Mouse (Mus musculus) heart, embryonic 11.5 days (tissue): ENCODE results near the gene Slc15a1. TPM values are rescaled to one million over a fixed set of nuclear protein-coding genes. Genes with fewer than 3 reads are reported as not detected.
A peak's percentile ranks its signal among the peaks of the same experiment; 100 is the strongest.

Experiments
- ATAC-seq: fragments of 200-750 bp; cut with Nextera tagmentation; replicated peaks from 2 replicates; pipeline ENCODE4 v1.8.0; 2017; ENCODE audit warnings: moderate library complexity; ENCODE audit not compliant: insufficient number of reproducible peaks, low FRiP score, low TSS enrichment
- H3K27ac ChIP-seq: fragments of 300-500 bp; sonication (generic); 2 replicates; pipeline ENCODE4 v1.5.1; 2014; ENCODE audit warnings: mild to moderate bottlenecking, low read depth, low read length
- H3K27me3 ChIP-seq: fragments of 300-500 bp; sonication (generic); 2 replicates; pipeline ENCODE4 v1.6.1; 2014; ENCODE audit warnings: mild to moderate bottlenecking, low read length, mixed read lengths; ENCODE audit not compliant: control insufficient read depth, insufficient read depth
- H3K36me3 ChIP-seq: fragments of 300-500 bp; sonication (generic); 2 replicates; pipeline ENCODE4 v1.6.1; 2014; ENCODE audit warnings: mild to moderate bottlenecking, low read length, moderate library complexity, mixed read lengths; ENCODE audit not compliant: control insufficient read depth, insufficient read depth
- H3K4me1 ChIP-seq: fragments of 300-500 bp; sonication (generic); 2 replicates; pipeline ENCODE4 v1.6.1; 2014; ENCODE audit warnings: low read length; ENCODE audit not compliant: control insufficient read depth, insufficient read depth
- H3K4me2 ChIP-seq: fragments of 300-500 bp; sonication (generic); 2 replicates; pipeline ENCODE4 v1.6.1; 2014; ENCODE audit warnings: mild to moderate bottlenecking, moderate library complexity
- H3K4me3 ChIP-seq: fragments of 300-500 bp; sonication (generic); 2 replicates; pipeline ENCODE4 v1.5.1; 2014; ENCODE audit warnings: low read depth, low read length
- H3K9ac ChIP-seq: fragments of 300-500 bp; sonication (generic); 2 replicates; pipeline ENCODE4 v1.6.1; 2014; ENCODE audit warnings: mild to moderate bottlenecking, low read depth, low read length, moderate library complexity
- H3K9me3 ChIP-seq: fragments of 300-500 bp; sonication (generic); replicated peaks from 2 replicates; pipeline ENCODE4 v1.6.1; 2016; ENCODE audit warnings: low read length; ENCODE audit not compliant: control insufficient read depth
- WGBS: fragments of 180-500 bp; shearing (Covaris S2); extraction: QIAGEN DNeasy Blood & Tissue Kit; methylation state at CpG from one replicate; pipeline ENCODE4 v1.1.7; 2014; ENCODE audit not compliant: insufficient replicate concordance; 5-methylcytosine and 5-hydroxymethylcytosine counted together
- polyA plus RNA-seq: library from polyadenylated mRNA; unstranded; fragments of >200 nt; fragmentation: Nextera tagmentation; extraction: Ambion mirVana; gene quantifications from 2 replicates; pipeline ENCODE4 v1.2.1, GENCODE M21; 2014

The Slc15a1 gene
- polyA plus RNA-seq, 1 experiment from 2014 or later = not detected

GRCm38 (mm10) chr14:121455527-121455926, 49.5 kb downstream of the Slc15a1 start:
- Histone ChIP-seq H3K36me3 (no peaks in the 10 kb centered on the region), H3K4me3 (no peak overlapping the region), H3K27ac (no peak overlapping the region), H3K4me2 (no peak overlapping the region; the same call in 1 of the 2 replicates), H3K9me3 (no peaks in the 10 kb centered on the region; the same call in 1 of the 2 replicates), H3K9ac (no peak overlapping the region), H3K4me1 (peaks cover 4% of the 10 kb centered on the region; the same call in 1 of the 2 replicates), H3K27me3 (no peaks in the 10 kb centered on the region)
- no peak for ATAC-seq
- 7% methylated on average over 6 of the region's 6 CpGs for WGBS

DNA sequence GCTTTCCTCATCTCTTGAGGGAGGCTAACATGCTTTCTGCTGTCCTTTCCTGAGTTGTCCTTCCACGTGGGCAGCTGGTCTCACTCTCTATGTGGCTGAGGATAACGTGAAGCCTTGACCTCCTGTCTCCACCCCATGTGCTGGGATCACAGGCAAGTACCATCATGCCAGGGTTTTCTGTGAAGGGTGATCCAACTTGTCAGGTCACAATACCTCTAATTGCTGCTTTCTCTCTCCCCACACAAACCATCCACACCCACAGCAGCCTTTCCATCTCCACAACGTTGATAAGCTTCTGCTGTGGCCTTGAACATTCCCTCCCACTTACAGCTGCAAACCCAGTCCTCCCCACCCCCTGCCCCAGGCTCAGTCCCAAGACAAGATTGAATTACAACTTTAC, 51.9 kb downstream of the Slc15a1 start:
- Histone ChIP-seq H3K4me3 (no peak overlapping the region), H3K9ac (no peak overlapping the region), H3K27me3 (no peaks in the 10 kb centered on the region), H3K9me3 (no peaks in the 10 kb centered on the region; the same call in 1 of the 2 replicates), H3K27ac (no peak overlapping the region), H3K4me1 (peaks cover 4% of the 10 kb centered on the region; the same call in 1 of the 2 replicates), H3K4me2 (no peak overlapping the region), H3K36me3 (no peaks in the 10 kb centered on the region)
- WGBS = 45% methylated on average over 3 of the region's 3 CpGs
- no peak for ATAC-seq

GRCm38 (mm10) chr14:121452227-121452626, 52.8 kb downstream of the Slc15a1 start:
- H3K4me2 ChIP-seq = no peak overlapping the region
- H3K9me3 ChIP-seq = no peaks in the 10 kb centered on the region; the same call in 1 of the 2 replicates
- no peak for ATAC-seq
- no peak overlapping the region for H3K27ac ChIP-seq
- H3K36me3 ChIP-seq = no peaks in the 10 kb centered on the region
- no peaks in the 10 kb centered on the region for H3K27me3 ChIP-seq
- H3K4me1 ChIP-seq = peaks cover 8% of the 10 kb centered on the region
- 86% methylated on average over 6 of the region's 6 CpGs for WGBS
- H3K4me3 ChIP-seq = no peak overlapping the region
- no peak overlapping the region for H3K9ac ChIP-seq

DNA sequence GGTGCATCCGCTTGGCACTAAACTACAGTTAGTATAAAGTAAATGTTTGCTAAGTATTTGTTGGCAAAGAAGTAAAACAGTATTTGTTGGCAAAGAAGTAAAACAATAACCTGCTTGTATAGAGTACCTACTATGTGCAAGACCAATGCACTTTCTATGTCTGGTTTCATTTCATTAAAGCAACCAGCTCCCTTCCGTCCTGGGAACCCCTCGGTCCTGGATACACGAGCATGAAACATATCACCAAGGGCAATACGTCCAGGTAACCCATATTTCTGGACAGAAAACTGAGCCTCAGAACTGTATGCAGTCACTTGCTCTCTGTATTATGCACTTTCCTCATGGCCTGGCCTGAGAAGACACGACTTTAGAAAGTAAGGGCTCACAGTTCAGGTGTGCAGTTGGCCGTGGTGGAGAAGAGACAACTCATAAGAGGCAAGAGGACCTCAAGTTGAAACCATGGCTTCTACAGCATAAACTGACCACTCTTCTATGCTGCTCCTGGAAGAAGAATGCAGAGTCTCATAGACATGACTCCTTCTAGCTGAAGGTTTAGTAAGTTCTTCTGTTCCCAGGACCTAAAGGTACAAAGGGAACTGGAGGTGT, 53.5 kb downstream of the Slc15a1 start:
- ATAC-seq = no peak
- Histone ChIP-seq H3K4me1 (peaks cover 14% of the 10 kb centered on the region), H3K36me3 (no peaks in the 10 kb centered on the region), H3K4me2 (no peak overlapping the region), H3K9ac (no peak overlapping the region), H3K27me3 (no peaks in the 10 kb centered on the region), H3K9me3 (no peaks in the 10 kb centered on the region; the same call in 1 of the 2 replicates), H3K4me3 (no peak overlapping the region), H3K27ac (no peak overlapping the region)
- 58% methylated on average over 7 of the region's 7 CpGs for WGBS

DNA sequence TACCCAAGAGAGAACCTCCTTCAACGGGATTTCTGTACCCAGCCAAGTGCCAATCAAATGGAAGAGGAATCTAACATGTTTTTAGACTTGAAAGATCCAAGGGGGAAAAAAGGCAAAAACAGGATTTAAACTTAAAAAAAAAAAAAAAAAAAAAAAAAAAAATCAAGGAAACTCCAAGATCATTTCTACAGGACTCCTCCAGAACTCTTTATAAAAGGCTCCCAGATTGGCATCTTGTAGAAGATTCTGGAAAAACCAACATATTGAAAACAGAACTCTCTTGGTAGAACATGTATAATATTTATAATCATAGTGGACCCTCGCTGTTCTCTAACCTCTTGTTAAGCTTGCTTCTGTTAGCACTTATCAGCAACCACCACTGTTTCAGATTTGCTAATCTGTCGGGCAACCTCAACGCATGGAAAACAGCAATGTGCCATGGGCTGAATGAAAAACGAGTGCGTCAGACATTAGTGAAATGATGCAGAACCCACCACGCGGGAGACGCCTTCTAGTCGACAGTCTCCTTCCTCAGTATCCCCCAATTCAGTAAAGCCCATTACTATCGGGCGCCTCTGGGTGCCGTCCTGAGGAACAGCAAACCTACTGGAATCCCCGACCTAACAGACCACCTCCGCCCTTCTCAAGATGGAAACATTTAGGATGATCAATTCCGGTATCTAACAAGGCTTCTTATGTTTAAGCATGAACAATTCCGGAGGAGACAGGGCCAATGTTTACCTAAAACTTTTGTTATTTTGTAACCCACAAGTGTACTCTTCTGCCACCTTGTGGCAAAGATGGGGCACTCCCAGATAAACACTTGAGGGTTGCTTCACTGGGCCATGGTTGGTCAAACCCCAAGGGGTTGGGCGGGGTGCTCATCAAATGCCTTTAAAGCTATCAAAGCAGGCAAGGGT, 54.3 kb downstream of the Slc15a1 start:
- whole genome bisulfite sequencing = 14% methylated on average over 18 of the region's 18 CpGs

DNA sequence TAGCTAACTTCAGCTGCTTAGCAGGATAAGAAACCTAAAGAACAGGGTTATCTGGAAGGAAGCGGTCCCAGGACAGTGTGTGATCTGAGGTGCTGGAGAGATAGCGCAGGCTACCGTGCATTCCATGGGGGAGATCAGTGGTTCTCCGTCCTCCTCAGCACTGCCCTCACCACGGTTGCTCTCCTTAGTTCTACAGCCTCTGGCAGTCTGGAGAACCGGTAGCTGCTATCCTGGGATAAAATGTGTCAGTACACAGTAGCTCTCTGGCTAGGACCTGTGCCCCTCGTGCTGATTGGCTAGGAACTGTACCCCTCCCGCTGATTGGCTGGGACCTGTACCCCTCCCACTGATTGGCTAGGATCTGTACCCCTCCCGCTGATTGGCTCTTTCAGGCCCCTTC, 58.1 kb downstream of the Slc15a1 start:
- 3% methylated on average over 9 of the region's 9 CpGs for WGBS
- Histone ChIP-seq H3K27me3 (no peaks in the 10 kb centered on the region), H3K4me1 (peaks cover 12% of the 10 kb centered on the region), H3K27ac (0 out of 2 replicates have a peak overlapping the region, but pooled peaks have one; percentile 29), H3K4me2 (peak overlapping the region; percentile 58), H3K4me3 (peak overlapping the region; percentile 12; the same call in 1 of the 2 replicates), H3K36me3 (no peaks in the 10 kb centered on the region), H3K9me3 (no peaks in the 10 kb centered on the region), H3K9ac (0 out of 2 replicates have a peak overlapping the region, but pooled peaks have one; percentile 16)
- peak; percentile 85 for ATAC-seq

More for the DNA sequence above, 54.3 kb downstream of the Slc15a1 start:
- H3K27me3 ChIP-seq = no peaks in the 10 kb centered on the region
- ATAC-seq = 0 out of 2 replicates have a peak, but pooled peaks have one; percentile 29
- peak overlapping the region; percentile 41 for H3K4me3 ChIP-seq
- H3K27ac ChIP-seq = no peak overlapping the region
- no peaks in the 10 kb centered on the region; the same call in 1 of the 2 replicates for H3K9me3 ChIP-seq
- H3K4me2 ChIP-seq = peak overlapping the region; percentile 72
- no peaks in the 10 kb centered on the region for H3K36me3 ChIP-seq
- H3K9ac ChIP-seq = peak overlapping the region; percentile 46; the same call in 1 of the 2 replicates
- peaks cover 13% of the 10 kb centered on the region for H3K4me1 ChIP-seq

DNA sequence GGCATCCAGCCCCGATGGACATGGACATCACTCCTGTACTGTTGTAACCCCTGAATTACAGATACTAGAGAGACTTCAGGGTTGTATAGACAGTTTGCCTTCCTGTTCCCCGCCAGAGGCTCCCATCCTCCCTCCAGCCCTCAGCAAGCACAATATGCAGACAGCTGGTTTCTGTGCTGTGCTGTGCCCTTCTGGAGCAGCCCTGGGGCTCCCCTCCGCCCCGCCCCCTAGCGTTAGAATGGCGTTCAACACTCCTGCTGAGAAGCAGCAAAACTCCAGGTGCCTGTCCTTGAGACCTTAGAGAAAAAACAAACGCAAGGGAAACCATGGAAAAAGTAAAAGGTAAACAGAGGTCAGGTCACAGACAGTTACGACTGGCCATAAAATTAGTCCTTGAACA, 59.9 kb downstream of the Slc15a1 start:
- Histone ChIP-seq H3K27ac (no peak overlapping the region), H3K4me3 (no peak overlapping the region), H3K4me2 (no peak overlapping the region), H3K9ac (no peak overlapping the region), H3K27me3 (no peaks in the 10 kb centered on the region), H3K4me1 (peaks cover 12% of the 10 kb centered on the region), H3K36me3 (no peaks in the 10 kb centered on the region), H3K9me3 (no peaks in the 10 kb centered on the region)
- no peak for ATAC-seq
- 16% methylated on average over 8 of the region's 8 CpGs for WGBS

DNA sequence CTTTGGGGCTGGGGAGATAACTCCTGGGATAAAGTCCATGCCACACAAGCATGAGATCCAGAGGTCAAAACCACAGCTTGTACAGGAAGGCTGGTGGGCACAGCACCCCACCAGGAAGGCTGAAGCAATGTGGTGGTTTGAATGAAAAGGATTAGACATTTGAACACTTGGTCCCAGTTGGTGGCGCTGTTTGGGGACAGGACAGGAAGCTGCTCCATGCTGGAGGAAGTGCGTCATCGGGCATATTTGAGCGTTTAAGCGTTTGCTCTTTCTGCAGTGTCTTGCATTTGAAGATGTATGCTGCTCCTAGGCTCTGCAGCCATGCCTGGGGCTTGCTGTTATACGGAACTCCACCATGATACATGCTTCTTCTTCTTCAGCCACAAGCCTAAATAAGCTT, 64.2 kb downstream of the Slc15a1 start:
- no peaks in the 10 kb centered on the region for H3K36me3 ChIP-seq
- ATAC-seq = no peak
- 80% methylated on average over 6 of the region's 6 CpGs for WGBS
- H3K27me3 ChIP-seq = no peaks in the 10 kb centered on the region
- H3K27ac ChIP-seq = no peak overlapping the region
- peaks cover 14% of the 10 kb centered on the region for H3K4me1 ChIP-seq
- no peak overlapping the region for H3K9ac ChIP-seq
- no peak overlapping the region for H3K4me3 ChIP-seq
- H3K4me2 ChIP-seq = no peak overlapping the region
- no peaks in the 10 kb centered on the region for H3K9me3 ChIP-seq
